Mouse (Mus musculus) brain, adult 10 weeks (tissue): ENCODE results near the gene Heatr1. TPM values are rescaled to one million over a fixed set of nuclear protein-coding genes. Genes with fewer than 3 reads are reported as not detected.

ENCODE experiments used
- polyA plus RNA-seq: library from polyadenylated mRNA; stranded (reverse); fragments of 350-450 nt; fragmentation: Illumina TruSeq; extraction: RNeasy Lipid Tissue Mini Kit (QIAGEN cat#74804); gene quantifications from one replicate; pipeline ENCODE4 v1.2.3, GENCODE M21; 2015; ENCODE audit warnings: low read depth, low replicate concordance

Gene Heatr1
- polyA plus RNA-seq = 13.6 TPM

GRCm38 (mm10) chr13:12394609-12395505, at the start of gene Heatr1:
TSS of gene Heatr1 (plus strand) at chr13:12395027.

GRCm38 (mm10) chr13:12464844-12465243, 70.0 kb downstream of the Heatr1 start, which contains the start of gene Lgals8:
TSS of gene Lgals8 (minus strand) at chr13:12464944.

Other genes with a start within 250 kb of the Heatr1 start
- gene Mtr, start 136.9 kb upstream of the Heatr1 start, polyA plus RNA-seq = 6.5 TPM
- 17.0 TPM for gene Actn2, start 54.3 kb upstream of the Heatr1 start, polyA plus RNA-seq
- gene Lgals8, start 69.9 kb downstream of the Heatr1 start, polyA plus RNA-seq = 39.3 TPM
- gene Edaradd, start 125.4 kb downstream of the Heatr1 start, polyA plus RNA-seq = 0.27 TPM
- gene Ero1lb, start 170.8 kb downstream of the Heatr1 start, polyA plus RNA-seq = 13.5 TPM